Mouse (Mus musculus) cerebellum, adult (tissue): ENCODE results near the gene Stub1.
"Not testable (repeated sequence)": the region's sequence is repeated elsewhere in the genome, so short reads cannot be mapped to it uniquely, and the experiment has no call there.

ENCODE experiments used
- ATAC-seq: cut with Nextera tagmentation; 2 replicates; pipeline ENCODE4 v1.9.2; 2017; ENCODE audit warnings: mild to moderate bottlenecking, moderate library complexity, mixed read lengths; ENCODE audit not compliant: insufficient number of reproducible peaks, low FRiP score, low TSS enrichment

Gene Stub1

DNA sequence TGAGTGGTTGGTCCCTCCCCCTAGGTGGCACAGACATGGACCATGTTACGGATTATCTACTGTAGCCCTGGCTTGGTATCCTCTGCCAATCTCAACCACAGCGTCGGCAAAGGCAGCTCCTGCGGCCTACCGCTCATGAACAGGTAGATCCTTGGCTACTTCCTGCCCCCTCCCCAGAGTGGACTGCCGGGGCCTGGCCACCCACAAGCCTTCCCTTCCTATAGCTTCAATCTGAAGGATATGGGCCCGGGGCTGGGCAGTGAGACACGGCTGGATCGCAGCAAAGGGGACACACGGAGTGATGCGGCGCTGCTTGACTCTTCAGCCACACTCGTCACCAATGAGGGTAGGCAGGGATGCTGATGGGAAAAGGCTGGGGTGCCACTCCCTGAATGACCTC is 6.2 kb downstream of the Stub1 start:
- no peak for ATAC-seq

GRCm38 (mm10) chr17:25825984-25826570 is 7.1 kb downstream of the Stub1 start:
- ATAC-seq: no peak

- no peak for ATAC-seq
Observed at GRCm38 (mm10) chr17:25825311-25825710, 7.9 kb downstream of the Stub1 start.

GRCm38 (mm10) chr17:25824362-25825142 is 8.7 kb downstream of the Stub1 start:
- ATAC-seq: no peak

GRCm38 (mm10) chr17:25823452-25823851 is 9.8 kb downstream of the Stub1 start, which contains the start of gene Wdr24:
TSS of gene Wdr24 (plus strand) at chr17:25823627.
- peak; percentile 68; the same call in 1 of the 2 replicates for ATAC-seq

DNA sequence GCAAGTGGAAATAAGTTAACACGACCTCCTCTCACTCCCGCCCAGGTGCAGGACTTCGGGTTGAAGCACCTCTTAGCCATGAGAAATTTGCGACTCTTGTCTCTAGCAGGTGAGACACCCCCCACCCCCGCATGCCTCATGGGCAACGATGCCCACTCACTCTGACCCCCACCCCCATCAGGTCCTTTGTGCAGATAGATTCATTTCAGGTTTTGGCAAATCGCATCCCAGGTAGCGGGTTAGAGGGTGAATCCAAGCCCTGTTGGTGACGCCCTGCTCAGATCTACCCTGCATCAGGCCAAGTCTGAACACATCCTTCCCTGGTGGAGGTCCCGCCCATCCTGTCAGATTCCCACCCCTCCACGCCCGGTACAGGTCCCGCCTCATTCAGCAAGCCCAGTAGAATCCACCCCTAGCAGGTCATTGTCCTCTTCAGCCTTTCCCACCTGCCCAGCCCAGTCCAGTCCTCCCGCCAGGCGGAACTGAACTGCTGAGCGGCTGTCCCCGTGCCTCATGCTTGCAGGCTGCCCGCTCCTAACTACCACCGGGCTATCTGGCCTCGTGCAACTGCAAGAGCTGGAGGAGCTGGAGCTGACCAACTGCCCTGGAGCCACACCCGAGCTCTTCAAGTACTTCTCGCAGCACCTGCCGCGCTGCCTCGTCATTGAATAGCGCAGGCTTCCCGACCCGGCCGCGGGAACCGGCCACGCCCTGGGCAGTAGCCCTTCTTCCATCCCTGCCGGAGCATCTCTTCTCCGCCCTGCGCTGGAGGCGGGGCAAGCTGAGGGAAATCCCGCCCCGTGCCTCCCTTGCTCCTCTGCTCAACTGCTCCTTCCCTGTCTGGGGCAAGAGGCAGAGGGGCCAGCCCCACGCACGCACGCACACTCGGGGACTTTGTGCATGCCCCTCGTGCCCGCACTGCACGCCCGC is 14.1 kb downstream of the Stub1 start:
- no peak for ATAC-seq

- ATAC-seq: no peak
Observed at GRCm38 (mm10) chr17:25817662-25818061, 15.5 kb downstream of the Stub1 start.

- ATAC-seq: no peak
Observed at GRCm38 (mm10) chr17:25813471-25813870, 19.7 kb downstream of the Stub1 start.

DNA sequence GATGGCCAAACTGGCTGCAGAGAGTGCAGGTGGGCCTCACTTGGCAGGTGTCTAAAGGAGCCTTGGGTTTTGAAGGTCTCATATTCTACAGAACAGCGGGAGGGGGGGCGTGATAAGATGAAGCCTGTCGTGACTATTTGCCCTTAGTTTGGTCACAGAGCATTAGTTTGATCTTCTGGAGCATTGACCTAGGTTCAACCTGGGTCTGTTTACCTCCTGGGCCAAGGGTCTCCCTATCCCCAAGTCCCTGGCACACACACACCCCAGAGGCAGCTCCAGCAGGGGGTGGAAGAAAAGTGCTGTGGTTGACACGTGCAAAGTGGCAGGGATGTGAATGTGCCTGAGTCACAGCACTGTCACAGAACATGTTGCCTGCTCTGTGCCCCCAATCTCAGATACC is 22.3 kb downstream of the Stub1 start:
- no peak for ATAC-seq

DNA sequence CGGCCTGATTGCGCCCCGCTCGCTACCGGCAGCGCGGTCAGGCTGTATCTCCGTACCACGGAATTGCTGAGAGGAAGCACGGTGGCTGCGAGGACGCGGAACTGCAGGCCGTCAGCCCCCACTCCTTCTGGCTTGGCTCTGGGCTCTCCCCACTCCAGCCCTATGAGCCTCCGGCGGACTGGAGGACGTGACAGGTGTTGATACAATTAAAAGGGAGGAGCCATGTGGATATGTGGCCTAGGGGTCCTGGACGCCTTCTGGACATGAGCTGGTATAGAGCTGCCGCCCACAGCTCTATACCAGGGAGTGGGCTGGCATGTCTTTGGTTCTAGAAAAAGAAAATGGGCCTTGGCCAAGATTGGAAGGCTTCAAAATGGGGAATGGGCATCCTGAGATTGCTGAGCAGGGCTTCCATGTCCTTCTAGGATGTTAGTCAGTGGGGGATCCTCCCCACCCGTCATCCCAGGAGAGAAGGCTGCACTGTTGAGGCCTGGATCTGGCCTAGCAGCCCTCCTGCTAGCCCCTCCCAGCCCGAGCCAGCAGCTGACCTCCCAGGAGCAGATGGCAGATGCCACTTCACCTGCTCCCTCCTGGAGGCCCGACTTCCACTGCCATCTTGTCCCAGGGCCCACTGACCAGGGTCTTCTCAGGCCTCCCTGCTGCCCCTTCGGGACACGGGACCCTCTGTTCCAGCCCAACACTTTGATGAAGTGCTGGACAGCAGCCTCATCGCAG is 23.4 kb downstream of the Stub1 start:
- ATAC-seq: peak; percentile 51

- ATAC-seq: peak; percentile 78
Observed at GRCm38 (mm10) chr17:25808789-25809605, 24.2 kb downstream of the Stub1 start, which contains the start of gene Fbxl16. TSS of gene Fbxl16 (plus strand) at chr17:25809085.

DNA sequence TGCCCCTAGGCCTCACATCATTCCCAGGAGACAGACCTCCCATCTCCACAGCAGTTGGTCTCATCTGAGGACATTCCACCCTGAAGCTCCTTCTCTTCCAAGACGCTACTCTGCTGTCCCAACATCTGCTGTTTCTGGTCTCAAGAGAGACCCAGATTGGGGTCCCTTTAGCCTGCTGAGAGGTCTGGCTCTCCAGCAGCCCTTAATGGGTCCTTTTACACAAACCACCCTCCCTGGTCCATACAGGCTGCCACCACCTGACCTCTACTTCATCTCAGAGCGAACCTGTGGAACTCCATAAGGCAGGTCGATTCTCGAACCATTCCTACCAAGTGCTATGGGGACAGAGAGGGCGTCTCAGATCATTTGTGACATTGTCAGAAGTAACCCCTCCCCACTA is 25.2 kb downstream of the Stub1 start:
- no peak for ATAC-seq

GRCm38 (mm10) chr17:25807452-25807851 is 25.8 kb downstream of the Stub1 start:
- not testable (repeated sequence) for ATAC-seq

DNA sequence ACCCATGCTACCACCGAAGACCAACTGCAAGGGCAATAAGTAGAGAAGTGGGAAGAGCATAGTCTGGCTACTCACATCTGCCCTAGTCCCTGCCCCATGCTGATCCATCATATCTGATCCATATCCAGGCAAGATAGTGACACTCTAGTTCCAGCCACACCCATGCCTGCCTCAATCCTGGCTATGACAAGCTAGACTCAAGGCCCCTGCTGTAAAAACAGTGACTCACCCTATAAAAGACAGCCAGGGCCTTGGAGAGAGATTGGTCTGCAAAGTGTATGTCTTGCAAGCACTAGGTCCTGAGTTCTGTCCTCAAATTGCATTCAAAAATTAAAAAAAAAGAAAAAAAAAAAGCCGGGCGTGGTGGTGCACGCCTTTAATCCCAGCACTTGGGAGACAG is 26.7 kb downstream of the Stub1 start:
- no peak for ATAC-seq

- no peak for ATAC-seq
Observed at GRCm38 (mm10) chr17:25802825-25803517, 30.2 kb downstream of the Stub1 start.

DNA sequence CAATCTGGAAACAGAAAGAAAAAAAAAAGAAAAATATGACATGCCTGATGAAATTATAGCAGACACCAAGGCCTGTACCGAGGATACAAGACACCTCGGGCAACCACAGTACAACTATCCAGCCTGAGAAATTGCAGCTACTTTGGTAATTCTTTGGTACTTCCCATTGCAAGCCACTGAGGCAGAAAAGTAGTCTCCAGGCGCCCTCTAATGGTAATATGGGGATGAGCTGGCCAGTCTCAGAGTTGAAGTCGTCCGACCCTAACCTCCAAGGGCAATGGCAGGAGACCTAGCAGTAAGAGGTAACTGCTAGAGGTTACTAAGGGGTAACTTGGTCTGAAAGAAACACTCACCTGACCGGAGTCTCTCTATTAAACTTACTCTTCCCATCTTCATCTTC is 32.2 kb downstream of the Stub1 start:
- ATAC-seq: peak; percentile 49; the same call in 1 of the 2 replicates

GRCm38 (mm10) chr17:25796951-25797369 is 36.2 kb downstream of the Stub1 start, which contains the start of gene Metrn:
TSS of gene Metrn (minus strand) at chr17:25797136.
- ATAC-seq: no peak

- ATAC-seq: no peak
Observed at GRCm38 (mm10) chr17:25796211-25796771, 36.9 kb downstream of the Stub1 start.
